Mouse (Mus musculus) urinary bladder, postnatal 14 days (tissue): ENCODE measurements around the gene Robo1.
"Not testable (repeated sequence)": the region's sequence is repeated elsewhere in the genome, so short reads cannot be mapped to it uniquely, and the experiment has no call there.

ENCODE experiments used
- DNase-seq: peaks from one replicate; pipeline ENCODE4 v3.0.0; 2021; ENCODE audit warnings: low spot score

The Robo1 gene

GRCm38 (mm10) chr16:72444428-72445135, 136.5 kb downstream of the Robo1 start:
- no peak for DNase-seq

- no peak for DNase-seq
Measured at GRCm38 (mm10) chr16:72458155-72458554, 150.0 kb downstream of the Robo1 start.

- no peak for DNase-seq
Measured at GRCm38 (mm10) chr16:72458576-72458975, 150.5 kb downstream of the Robo1 start.

- no peak for DNase-seq
Measured at GRCm38 (mm10) chr16:72465696-72466095, 157.6 kb downstream of the Robo1 start.

GRCm38 (mm10) chr16:72470037-72470673, 162.0 kb downstream of the Robo1 start:
- no peak for DNase-seq

- no peak for DNase-seq
Measured at GRCm38 (mm10) chr16:72510716-72511199, 202.7 kb downstream of the Robo1 start.

GRCm38 (mm10) chr16:72531337-72531736, 223.2 kb downstream of the Robo1 start:
- no peak for DNase-seq

GRCm38 (mm10) chr16:72533900-72534571, 225.9 kb downstream of the Robo1 start:
- no peak for DNase-seq

GRCm38 (mm10) chr16:72538171-72538570, 230.1 kb downstream of the Robo1 start:
- DNase-seq = no peak

- DNase-seq = no peak
Measured at GRCm38 (mm10) chr16:72543928-72544327, 235.8 kb downstream of the Robo1 start.

GRCm38 (mm10) chr16:72544950-72545349, 236.8 kb downstream of the Robo1 start:
- no peak for DNase-seq

GRCm38 (mm10) chr16:72551672-72552243, 243.7 kb downstream of the Robo1 start:
- DNase-seq = no peak

GRCm38 (mm10) chr16:72553713-72554112, 245.6 kb downstream of the Robo1 start:
- no peak for DNase-seq

- DNase-seq = not testable (repeated sequence)
Measured at GRCm38 (mm10) chr16:72562149-72562548, 254.0 kb downstream of the Robo1 start.

- no peak for DNase-seq
Measured at GRCm38 (mm10) chr16:72563196-72563963, 255.3 kb downstream of the Robo1 start.

GRCm38 (mm10) chr16:72575171-72575570, 267.1 kb downstream of the Robo1 start:
- no peak for DNase-seq

- DNase-seq = no peak
Measured at GRCm38 (mm10) chr16:72576956-72577355, 268.9 kb downstream of the Robo1 start.

- no peak for DNase-seq
Measured at GRCm38 (mm10) chr16:72584454-72585159, 276.5 kb downstream of the Robo1 start.

GRCm38 (mm10) chr16:72585160-72585813, 277.2 kb downstream of the Robo1 start:
- DNase-seq = no peak

- DNase-seq = no peak
Measured at GRCm38 (mm10) chr16:72587376-72588072, 279.4 kb downstream of the Robo1 start.
